Mouse (Mus musculus) ES-E14 (cell line): Measurements from ENCODE around the gene 1700020L24Rik.

ENCODE experiments used
- CHD2 ChIP-seq: IDR thresholded peaks from 2 replicates; pipeline ENCODE4 v1.6.1; 2014; ENCODE audit warnings: mild to moderate bottlenecking, low read depth, low read length, inconsistent platforms
- MAFK ChIP-seq: IDR thresholded peaks from 2 replicates; pipeline ENCODE4 v1.6.1; 2014; ENCODE audit warnings: mild to moderate bottlenecking, low read depth, low read length, inconsistent platforms; ENCODE audit not compliant: insufficient read depth
- ZC3H11A ChIP-seq: IDR thresholded peaks from 2 replicates; pipeline ENCODE4 v1.6.1; 2012; ENCODE audit warnings: low read depth, mild to moderate bottlenecking, inconsistent platforms, low read length, borderline replicate concordance

DNA sequence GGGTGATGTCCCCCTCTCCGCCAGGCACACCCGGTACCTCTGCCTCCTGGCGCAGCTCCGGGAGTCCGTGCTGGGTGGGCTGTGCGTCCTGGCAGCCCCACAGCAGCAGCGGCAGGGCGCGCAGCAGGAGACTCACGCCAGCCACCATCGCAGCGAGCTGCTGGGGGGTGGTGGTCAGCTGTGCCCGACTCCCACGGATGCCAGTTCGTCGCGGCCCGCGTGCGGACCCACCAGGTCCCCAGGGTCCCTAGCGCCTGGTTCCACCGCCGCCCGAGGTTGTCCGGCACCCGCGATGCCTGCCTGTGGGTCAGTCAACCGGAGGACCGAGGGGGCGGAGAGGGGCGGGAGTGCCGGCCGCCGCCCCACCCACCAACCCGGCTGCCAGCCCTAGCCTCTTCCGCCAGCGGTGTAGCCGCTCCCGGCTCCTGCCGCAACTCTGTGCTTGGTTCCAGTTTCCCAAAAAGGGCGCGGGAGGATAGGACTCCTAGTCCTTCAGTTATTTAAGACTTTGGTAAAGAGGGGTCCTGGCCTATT lies 25.3 kb downstream of the 1700020L24Rik start, which contains the start of gene Mmp28:
- TF ChIP-seq ZC3H11A (no peak), CHD2 (no peak), MAFK (no peak)
